Mouse (Mus musculus) retina, postnatal 1 day (tissue): Measurements from ENCODE around the gene Ear6.

Source experiments
- DNase-seq: peaks from one replicate; pipeline ENCODE4 v3.0.0-alpha.2; 2012

Gene Ear6

DNA sequence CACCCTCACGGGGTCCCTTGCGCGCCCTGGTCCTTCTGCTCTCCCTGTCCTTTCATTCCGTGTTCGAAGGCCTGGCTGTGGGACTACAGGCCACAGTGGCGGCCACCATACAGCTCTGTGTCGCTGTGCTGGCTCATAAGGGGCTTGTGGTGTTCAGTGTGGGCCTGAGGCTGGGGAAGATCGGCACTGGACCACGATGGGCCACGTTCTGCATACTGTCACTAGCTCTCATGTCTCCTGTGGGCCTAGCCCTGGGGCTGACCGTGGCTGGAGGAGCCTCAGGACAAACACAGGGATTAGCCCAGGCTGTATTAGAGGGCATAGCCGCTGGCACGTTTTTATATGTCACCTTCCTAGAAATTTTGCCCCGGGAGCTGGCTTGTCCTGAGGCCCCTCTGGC is 41.6 kb downstream of the Ear6 start:
- DNase-seq = no peak

DNA sequence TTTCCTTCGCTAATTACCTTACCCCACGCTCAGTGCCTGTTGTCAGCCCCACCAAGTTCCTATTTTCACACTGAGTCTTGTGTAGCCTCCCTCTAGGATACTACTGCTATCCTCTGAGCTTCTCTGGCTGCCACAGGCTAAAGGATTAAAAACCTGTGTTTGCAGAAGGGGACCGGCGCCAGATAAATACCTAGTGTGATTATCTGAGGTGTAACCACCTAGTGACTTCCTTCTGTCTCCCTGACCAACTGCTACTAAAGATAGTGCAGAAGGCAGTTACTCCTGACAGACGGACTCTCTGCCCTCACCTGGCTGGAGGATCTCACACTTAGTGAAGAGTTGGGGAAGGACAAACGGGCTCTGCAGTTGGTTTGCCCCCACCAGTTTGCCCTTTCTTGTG is 42.5 kb downstream of the Ear6 start:
- DNase-seq = no peak

DNA sequence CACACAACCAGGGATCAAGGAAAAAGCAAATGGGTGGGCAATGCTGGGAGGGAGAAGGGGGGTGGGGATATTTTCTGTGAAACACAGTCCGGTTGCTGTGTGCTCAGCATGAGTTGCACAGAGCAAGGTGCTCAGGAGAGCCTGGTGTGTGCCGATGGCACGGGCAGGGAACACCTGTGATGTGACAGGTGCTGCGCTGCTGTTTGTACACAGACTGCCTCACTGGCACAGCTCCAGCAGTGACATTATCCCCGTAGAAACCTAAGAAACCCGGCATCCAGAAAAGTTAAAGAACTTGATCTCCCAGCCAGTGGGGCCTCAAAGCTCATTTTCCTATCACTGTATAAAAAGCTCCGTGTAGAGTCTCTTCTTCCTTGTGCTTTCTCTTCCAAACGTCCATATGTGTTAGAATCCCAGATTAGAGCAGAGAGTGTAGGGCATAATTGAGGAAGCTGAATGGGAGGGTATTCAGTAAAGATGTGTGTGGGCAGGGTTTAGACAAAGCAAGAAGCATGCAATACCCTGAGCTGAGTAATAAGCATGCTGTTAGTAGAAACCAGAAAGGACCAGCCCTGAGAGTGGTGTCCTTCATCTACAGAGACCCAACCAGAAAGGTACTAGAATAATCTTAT is 43.2 kb downstream of the Ear6 start:
- no peak for DNase-seq

DNA sequence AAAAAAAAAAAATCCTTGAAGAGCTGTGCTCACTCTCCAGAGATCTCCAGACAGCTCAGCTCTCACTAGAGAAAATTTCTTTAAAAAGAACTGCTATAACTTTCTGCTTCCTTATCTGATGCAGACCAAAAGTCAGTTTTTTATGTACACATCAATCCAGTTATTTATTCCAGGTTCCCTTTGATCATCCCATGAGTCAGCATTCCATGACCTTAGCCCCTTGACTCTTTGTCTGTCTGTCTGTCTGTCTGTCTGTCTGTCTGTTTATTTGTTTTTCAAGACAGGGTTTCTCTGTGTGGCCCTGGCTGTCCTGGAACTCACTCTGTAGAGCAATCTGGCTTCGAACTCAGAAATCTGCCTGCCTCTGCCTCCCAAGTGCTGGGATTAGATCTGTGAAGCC is 45.9 kb downstream of the Ear6 start:
- no peak for DNase-seq

DNA sequence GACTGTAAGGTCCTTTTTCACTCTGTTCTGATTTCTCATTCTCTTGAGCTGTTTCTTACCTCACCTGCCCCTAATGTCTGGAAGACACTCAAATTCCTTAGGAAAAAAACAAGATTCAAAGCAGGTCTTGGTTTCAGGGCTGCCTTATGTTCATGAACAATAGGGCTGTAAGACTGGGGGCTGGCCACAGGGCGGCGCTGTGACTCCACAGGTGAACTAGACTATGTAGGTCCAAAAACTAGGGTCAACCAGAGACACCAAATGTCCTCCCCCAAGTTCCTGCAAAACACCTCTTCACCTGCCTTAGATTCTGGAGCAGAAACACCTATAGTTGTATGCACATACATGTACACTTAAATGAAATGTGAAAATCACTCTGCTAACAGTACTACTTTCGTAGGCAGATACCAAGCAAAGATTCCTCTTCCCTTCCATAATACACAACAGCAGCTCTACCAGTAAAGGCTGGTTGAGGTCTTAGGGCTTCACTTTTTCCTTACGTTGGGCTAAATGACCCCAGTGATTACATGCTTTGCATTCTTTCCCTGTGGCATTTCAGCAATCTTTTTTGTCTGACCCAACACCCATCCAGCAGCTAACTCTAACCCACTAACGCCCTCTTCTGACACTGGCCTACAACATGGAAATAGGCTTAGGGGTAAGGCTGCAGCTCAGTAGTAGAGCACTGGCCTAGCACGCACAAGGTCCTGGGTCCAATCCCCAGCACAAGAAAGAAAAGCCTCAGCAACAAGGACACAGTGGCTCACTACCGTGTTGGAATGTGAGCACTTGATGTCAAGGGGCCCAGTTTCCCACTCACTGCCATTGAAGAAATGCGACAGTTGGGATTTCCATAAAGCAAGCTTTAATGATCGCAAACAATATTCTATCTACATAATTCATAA is 49.6 kb downstream of the Ear6 start:
- DNase-seq = peak; percentile 80

DNA sequence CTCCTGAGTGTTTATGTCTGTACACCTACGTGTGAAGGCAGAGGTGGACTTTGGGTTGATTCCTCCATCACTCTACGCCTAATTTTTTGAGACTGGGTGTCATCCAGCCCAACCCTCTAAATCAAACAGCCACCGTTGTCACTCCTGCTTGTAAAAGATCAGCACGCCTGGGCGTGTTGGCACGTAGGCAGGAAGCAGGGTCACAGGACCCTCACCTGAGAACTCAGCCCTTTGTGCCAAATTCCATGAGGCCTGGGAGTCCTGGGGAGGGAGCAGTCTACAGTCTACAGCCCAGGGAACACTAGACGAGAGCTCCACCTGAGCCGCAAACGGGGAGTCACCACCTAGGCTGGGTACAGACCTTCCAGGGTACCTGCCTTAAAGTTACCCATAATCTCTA is 50.3 kb downstream of the Ear6 start:
- DNase-seq = no peak
